Mouse (Mus musculus): ENCODE data around the gene Tmem174. TPM values are rescaled to one million over a fixed set of nuclear protein-coding genes. Genes with fewer than 3 reads are reported as not detected.

The Tmem174 gene
- polyA plus RNA-seq, 1 experiment = not detected

DNA sequence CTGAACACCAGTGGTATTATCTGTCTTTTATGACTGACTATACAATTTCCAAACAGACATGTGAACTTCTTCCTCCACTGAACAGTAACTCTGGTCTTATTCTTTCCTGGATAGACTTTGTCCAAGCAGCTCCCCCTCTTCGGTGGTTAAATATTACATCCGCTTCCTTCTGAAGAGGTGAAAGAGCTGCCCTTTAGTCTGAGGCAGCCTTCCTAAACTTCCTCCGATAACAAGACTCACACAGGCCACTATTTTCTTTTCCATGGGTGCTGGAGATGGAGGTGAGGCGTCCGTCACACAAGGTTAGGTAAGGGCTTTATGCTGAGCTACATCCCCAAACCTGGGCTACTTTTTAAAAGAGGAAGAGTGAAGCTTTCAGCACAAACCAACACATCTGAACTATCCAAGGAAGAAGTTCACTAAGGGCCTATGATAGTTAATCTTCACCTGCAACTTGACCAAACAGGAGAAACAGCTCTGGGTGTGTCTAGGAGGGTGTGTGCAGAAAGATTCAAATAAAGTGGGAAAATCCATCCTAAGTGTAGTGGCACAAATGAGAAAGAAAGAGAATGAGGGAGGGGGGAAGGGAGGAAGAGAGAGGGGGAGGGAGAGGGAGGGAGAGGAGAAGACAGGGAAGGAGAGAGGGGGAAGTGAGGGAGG lies 1.4 kb upstream of the Tmem174 start:
- Histone ChIP-seq H3K79me2 (ENCODE audit: control insufficient read depth, insufficient read depth) (no peaks in the 10 kb centered on the region), H3ac (ENCODE audit: control insufficient read depth, insufficient read length, low read depth) (no peak overlapping the region), H3K79me3 (ENCODE audit: low read depth) (no peaks in the 10 kb centered on the region), H3K36me3 (ENCODE audit: control insufficient read depth, insufficient read depth) (no peaks in the 10 kb centered on the region), H3K27me3 (ENCODE audit: control insufficient read depth, insufficient read depth, insufficient read length) (no peaks in the 10 kb centered on the region), H3K4me3 (ENCODE audit: insufficient read depth, poor library complexity, severe bottlenecking) (no peak overlapping the region)
- no peak for TF ChIP-seq FOSL1 (IDR thresholded peaks at IDR 0.05; ENCODE audit: insufficient read depth, low read length, poor library complexity, severe bottlenecking)
- no peak for TF ChIP-seq CTCF (IDR thresholded peaks at IDR 0.05; ENCODE audit: control insufficient read depth, insufficient read depth, insufficient read length)
- no peak for TF ChIP-seq MYOD1 (IDR thresholded peaks at IDR 0.05; ENCODE audit: control insufficient read depth, insufficient read length, low read depth)
- TF ChIP-seq CEBPB (IDR thresholded peaks at IDR 0.05; ENCODE audit: low read depth) = no peak
- TF ChIP-seq MAX (IDR thresholded peaks at IDR 0.05) = no peak
- TF ChIP-seq USF1 (IDR thresholded peaks at IDR 0.05; ENCODE audit: low read depth) = no peak
- TF ChIP-seq MYOG (IDR thresholded peaks at IDR 0.05; ENCODE audit: control insufficient read depth, extremely low read depth, insufficient read length) = no peak

- Histone ChIP-seq H3K79me3 (ENCODE audit: low read depth) (no peaks in the 10 kb centered on the region), H3K79me2 (ENCODE audit: control insufficient read depth, insufficient read depth) (no peaks in the 10 kb centered on the region), H3K4me3 (ENCODE audit: insufficient read depth, poor library complexity, severe bottlenecking) (no peak overlapping the region), H3K36me3 (ENCODE audit: control insufficient read depth, insufficient read depth) (no peaks in the 10 kb centered on the region), H3ac (ENCODE audit: control insufficient read depth, insufficient read length, low read depth) (no peak overlapping the region), H3K27me3 (ENCODE audit: control insufficient read depth, insufficient read depth, insufficient read length) (no peaks in the 10 kb centered on the region)
- TF ChIP-seq MYOD1 (IDR thresholded peaks at IDR 0.05; ENCODE audit: control insufficient read depth, insufficient read length, low read depth) (no peak), MAX (IDR thresholded peaks at IDR 0.05) (no peak), MYOG (IDR thresholded peaks at IDR 0.05; ENCODE audit: control insufficient read depth, extremely low read depth, insufficient read length) (no peak), CTCF (IDR thresholded peaks at IDR 0.05; ENCODE audit: control insufficient read depth, insufficient read depth, insufficient read length) (no peak), CEBPB (IDR thresholded peaks at IDR 0.05; ENCODE audit: low read depth) (no peak), USF1 (IDR thresholded peaks at IDR 0.05; ENCODE audit: low read depth) (no peak), FOSL1 (IDR thresholded peaks at IDR 0.05; ENCODE audit: insufficient read depth, low read length, poor library complexity, severe bottlenecking) (no peak)
Measured at GRCm38 (mm10) chr13:98636571-98636970, 639 bp downstream of the Tmem174 start.

DNA sequence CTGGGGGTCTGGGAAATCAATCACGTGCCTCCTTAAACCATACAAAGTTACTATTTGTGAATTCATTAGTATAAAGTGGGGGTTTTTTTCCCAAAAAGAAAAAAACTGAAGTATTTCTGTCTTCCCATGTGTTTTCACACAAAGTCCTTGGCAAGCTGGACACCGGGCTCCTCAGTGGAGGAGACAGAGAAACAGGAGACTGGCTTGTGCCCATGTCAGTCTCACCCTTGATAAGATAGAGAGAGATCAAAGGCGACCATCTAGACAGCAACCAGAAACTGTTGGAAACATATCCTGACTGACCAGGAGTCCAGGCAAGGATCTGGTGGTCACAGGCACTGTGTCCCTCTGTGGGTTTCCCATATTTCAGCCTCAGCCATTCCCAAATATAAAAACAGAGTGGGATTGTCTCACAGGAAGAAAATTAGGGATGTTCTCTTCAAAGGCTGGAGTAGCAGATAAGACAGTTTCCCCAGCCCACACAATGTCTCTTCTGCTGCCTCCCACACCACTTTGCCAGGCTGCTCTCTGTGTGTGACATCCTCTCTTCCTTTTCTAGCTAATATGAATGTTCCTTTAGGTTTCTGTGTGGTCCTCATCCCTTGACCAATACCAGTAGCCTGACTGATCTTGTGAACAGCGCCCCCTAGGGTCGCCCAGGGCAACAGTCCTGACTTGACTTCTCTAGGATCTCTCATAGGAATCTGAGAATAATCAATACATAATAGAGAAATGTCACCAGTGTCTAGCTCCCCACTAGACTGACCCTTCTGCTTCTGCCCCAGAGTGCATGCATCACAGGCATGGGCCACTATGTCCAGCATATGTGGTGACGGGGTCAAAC lies 3.3 kb downstream of the Tmem174 start:
- Histone ChIP-seq H3K79me3 (ENCODE audit: low read depth) (no peaks in the 10 kb centered on the region), H3ac (ENCODE audit: control insufficient read depth, insufficient read length, low read depth) (no peak overlapping the region), H3K79me2 (ENCODE audit: control insufficient read depth, insufficient read depth) (no peaks in the 10 kb centered on the region), H3K4me3 (ENCODE audit: insufficient read depth, poor library complexity, severe bottlenecking) (no peak overlapping the region), H3K36me3 (ENCODE audit: control insufficient read depth, insufficient read depth) (no peaks in the 10 kb centered on the region), H3K27me3 (ENCODE audit: control insufficient read depth, insufficient read depth, insufficient read length) (no peaks in the 10 kb centered on the region)
- TF ChIP-seq USF1 (IDR thresholded peaks at IDR 0.05; ENCODE audit: low read depth) (no peak), CEBPB (IDR thresholded peaks at IDR 0.05; ENCODE audit: low read depth) (no peak), MYOG (IDR thresholded peaks at IDR 0.05; ENCODE audit: control insufficient read depth, extremely low read depth, insufficient read length) (no peak), MAX (IDR thresholded peaks at IDR 0.05) (no peak), FOSL1 (IDR thresholded peaks at IDR 0.05; ENCODE audit: insufficient read depth, low read length, poor library complexity, severe bottlenecking) (no peak), MYOD1 (IDR thresholded peaks at IDR 0.05; ENCODE audit: control insufficient read depth, insufficient read length, low read depth) (no peak), CTCF (IDR thresholded peaks at IDR 0.05; ENCODE audit: control insufficient read depth, insufficient read depth, insufficient read length) (no peak)

- Histone ChIP-seq H3K79me2 (ENCODE audit: control insufficient read depth, insufficient read depth) (no peaks in the 10 kb centered on the region), H3K27me3 (ENCODE audit: control insufficient read depth, insufficient read depth, insufficient read length) (no peaks in the 10 kb centered on the region), H3ac (ENCODE audit: control insufficient read depth, insufficient read length, low read depth) (no peak overlapping the region), H3K79me3 (ENCODE audit: low read depth) (no peaks in the 10 kb centered on the region), H3K4me3 (ENCODE audit: insufficient read depth, poor library complexity, severe bottlenecking) (no peak overlapping the region), H3K36me3 (ENCODE audit: control insufficient read depth, insufficient read depth) (no peaks in the 10 kb centered on the region)
- peak; percentile 89 for TF ChIP-seq FOSL1 (IDR thresholded peaks at IDR 0.05; ENCODE audit: insufficient read depth, low read length, poor library complexity, severe bottlenecking)
- TF ChIP-seq CTCF (IDR thresholded peaks at IDR 0.05; ENCODE audit: control insufficient read depth, insufficient read depth, insufficient read length) = no peak
- peak; percentile 17 for TF ChIP-seq MYOD1 (IDR thresholded peaks at IDR 0.05; ENCODE audit: control insufficient read depth, insufficient read length, low read depth)
Measured at GRCm38 (mm10) chr13:98632306-98632942, 4.8 kb downstream of the Tmem174 start.

- Histone ChIP-seq H3K4me3 (ENCODE audit: insufficient read depth, poor library complexity, severe bottlenecking) (no peak overlapping the region), H3ac (ENCODE audit: control insufficient read depth, insufficient read length, low read depth) (no peak overlapping the region)
Measured at GRCm38 (mm10) chr13:98631105-98631838, 5.9 kb downstream of the Tmem174 start.

More at GRCm38 (mm10) chr13:98631105-98631838, 5.9 kb downstream of the Tmem174 start:
- TF ChIP-seq MYOD1 (IDR thresholded peaks at IDR 0.05; ENCODE audit: control insufficient read depth, insufficient read length, low read depth) (no peak), MAX (IDR thresholded peaks at IDR 0.05) (no peak), FOSL1 (IDR thresholded peaks at IDR 0.05; ENCODE audit: insufficient read depth, low read length, poor library complexity, severe bottlenecking) (no peak), USF1 (IDR thresholded peaks at IDR 0.05; ENCODE audit: low read depth) (no peak), MYOG (IDR thresholded peaks at IDR 0.05; ENCODE audit: control insufficient read depth, extremely low read depth, insufficient read length) (no peak), CEBPB (IDR thresholded peaks at IDR 0.05; ENCODE audit: low read depth) (no peak), CTCF (IDR thresholded peaks at IDR 0.05; ENCODE audit: control insufficient read depth, insufficient read depth, insufficient read length) (no peak)
- Histone ChIP-seq H3K36me3 (ENCODE audit: control insufficient read depth, insufficient read depth) (no peaks in the 10 kb centered on the region), H3K27me3 (ENCODE audit: control insufficient read depth, insufficient read depth, insufficient read length) (no peaks in the 10 kb centered on the region), H3K79me3 (ENCODE audit: low read depth) (no peaks in the 10 kb centered on the region), H3K79me2 (ENCODE audit: control insufficient read depth, insufficient read depth) (no peaks in the 10 kb centered on the region)
